Mouse (Mus musculus) C2C12 (cell line): ENCODE results near the gene Tmem198b.

Experiments used
- CTCF ChIP-seq: IDR thresholded peaks from one replicate; pipeline ENCODE4 v1.5.1; 2011; ENCODE audit not compliant: control insufficient read depth, insufficient read depth, insufficient read length
- MAX ChIP-seq: IDR thresholded peaks from one replicate; pipeline ENCODE4 v1.6.1; 2011; ENCODE audit warnings: mild to moderate bottlenecking, control low read depth
- MYOG ChIP-seq: IDR thresholded peaks from one replicate; pipeline ENCODE4 v1.6.1; 2011; ENCODE audit not compliant: control insufficient read depth, insufficient read length; ENCODE audit errors: extremely low read depth
- USF1 ChIP-seq: IDR thresholded peaks from one replicate; pipeline ENCODE4 v1.6.1; 2011; ENCODE audit warnings: low read depth, mild to moderate bottlenecking, control low read depth, moderate library complexity

- TF ChIP-seq CTCF (no peak), MAX (no peak), USF1 (no peak), MYOG (no peak)
These were observed 9.8 kb downstream of the Tmem198b start for GRCm38 (mm10) chr10:128794391-128794790.
